Mouse (Mus musculus): Measurements from ENCODE around the gene Vmn1r20.
"Not testable (repeated sequence)": the region's sequence is repeated elsewhere in the genome, so short reads cannot be mapped to it uniquely, and the experiment has no call there.

Gene Vmn1r20

GRCm38 (mm10) chr6:57428630-57429029 is at the start of gene Vmn1r20:
Gene Vmn1r20, plus strand, starts transcription at chr6:57428930.
- DNase-seq (ENCODE audit: low spot score), result no peak

- no peak for DNase-seq (ENCODE audit: low spot score)
Measured at GRCm38 (mm10) chr6:57395683-57396082, 33.0 kb upstream of the Vmn1r20 start, which contains the start of gene Vmn1r18. Gene Vmn1r18, minus strand, starts transcription at chr6:57395783.

- DNase-seq (ENCODE audit: low spot score), result not testable (repeated sequence)
Measured at GRCm38 (mm10) chr6:57403480-57403879, 25.2 kb upstream of the Vmn1r20 start, which contains the start of gene Vmn1r19. Gene Vmn1r19, plus strand, starts transcription at chr6:57403780.

- DNase-seq (ENCODE audit: low spot score), result peak; percentile 20
Measured at GRCm38 (mm10) chr6:57431196-57431595, 2.5 kb downstream of the Vmn1r20 start.

- DNase-seq (ENCODE audit: low spot score), result not testable (repeated sequence)
Measured at GRCm38 (mm10) chr6:57468161-57468560, 39.4 kb downstream of the Vmn1r20 start.
